Mouse (Mus musculus): ENCODE measurements around the gene Nxnl1. TPM values are rescaled to one million over a fixed set of nuclear protein-coding genes. Genes with fewer than 3 reads are reported as not detected.

The Nxnl1 gene
- total RNA-seq (2014; fragmentation: Nextera tagmentation) (not detected in 2 replicates), total RNA-seq (2017) (not detected in 2 replicates), polyA plus RNA-seq (2012) (not detected in 2 replicates)

GRCm38 (mm10) chr8:71566501-71566900, at the start of gene Nxnl1:
Gene Nxnl1, minus strand, starts transcription at chr8:71566601.
- peaks cover 66% of the 10 kb centered on the region for H3K27me3 ChIP-seq (ENCODE audit: insufficient read depth, low read length)
- no peak within 1 kb of the TSS for H3K4me3 ChIP-seq (ENCODE audit: low read depth, low read length)
- H3K36me3 ChIP-seq (replicated peaks) = no peaks in the 10 kb centered on the region
- DNase-seq (ENCODE audit: low spot score) = no peak
- peaks cover 4% of the 10 kb centered on the region for H3K9me3 ChIP-seq (replicated peaks)
- no peak for ATAC-seq (ENCODE audit: extremely low read depth, insufficient number of reproducible peaks, low FRiP score, poor library complexity, severe bottlenecking)
- TF ChIP-seq POLR2AphosphoS5 (IDR thresholded peaks at IDR 0.05; ENCODE audit: insufficient replicate concordance, low read depth, low read length) = no peak
- TF ChIP-seq CTCF (IDR thresholded peaks at IDR 0.05; ENCODE audit: low read depth, low read length) = no peak
- TF ChIP-seq TAL1 (conservative IDR thresholded peaks at IDR 0.05; ENCODE audit: low read depth, low read length) = no peak
- no peak for TF ChIP-seq GATA2 (IDR thresholded peaks at IDR 0.05; ENCODE audit: borderline replicate concordance, low read depth, low read length)
- no peak for TF ChIP-seq GATA1 (IDR thresholded peaks at IDR 0.05; ENCODE audit: borderline replicate concordance, low read length)
- H3K4me1 ChIP-seq (ENCODE audit: insufficient read depth, low read depth, low read length) = peaks cover 19% of the 10 kb centered on the region; the same call in 1 of the 2 replicates

GRCm38 (mm10) chr8:71613418-71613817, 47.0 kb upstream of the Nxnl1 start:
- no peaks in the 10 kb centered on the region for H3K27me3 ChIP-seq (ENCODE audit: insufficient read depth, low read length)
- ATAC-seq (ENCODE audit: extremely low read depth, insufficient number of reproducible peaks, low FRiP score, poor library complexity, severe bottlenecking) = no peak
- no peak overlapping the region for H3K4me3 ChIP-seq (ENCODE audit: low read depth, low read length)
- no peaks in the 10 kb centered on the region for H3K9me3 ChIP-seq (replicated peaks)
- H3K36me3 ChIP-seq (replicated peaks) = peaks cover 71% of the 10 kb centered on the region
- DNase-seq (ENCODE audit: low spot score) = no peak
- TF ChIP-seq GATA1 (IDR thresholded peaks at IDR 0.05; ENCODE audit: borderline replicate concordance, low read length) = no peak
- no peak for TF ChIP-seq POLR2AphosphoS5 (IDR thresholded peaks at IDR 0.05; ENCODE audit: insufficient replicate concordance, low read depth, low read length)
- no peak for TF ChIP-seq TAL1 (conservative IDR thresholded peaks at IDR 0.05; ENCODE audit: low read depth, low read length)
- no peak for TF ChIP-seq CTCF (IDR thresholded peaks at IDR 0.05; ENCODE audit: low read depth, low read length)
- TF ChIP-seq GATA2 (IDR thresholded peaks at IDR 0.05; ENCODE audit: borderline replicate concordance, low read depth, low read length) = no peak
- peaks cover 43% of the 10 kb centered on the region for H3K4me1 ChIP-seq (ENCODE audit: insufficient read depth, low read depth, low read length)

GRCm38 (mm10) chr8:71612141-71612540, 45.7 kb upstream of the Nxnl1 start:
- TF ChIP-seq TAL1 (conservative IDR thresholded peaks at IDR 0.05; ENCODE audit: low read depth, low read length) = no peak
- TF ChIP-seq GATA2 (IDR thresholded peaks at IDR 0.05; ENCODE audit: borderline replicate concordance, low read depth, low read length) = no peak
- no peak for TF ChIP-seq GATA1 (IDR thresholded peaks at IDR 0.05; ENCODE audit: borderline replicate concordance, low read length)
- no peak for TF ChIP-seq CTCF (IDR thresholded peaks at IDR 0.05; ENCODE audit: low read depth, low read length)
- no peak for TF ChIP-seq POLR2AphosphoS5 (IDR thresholded peaks at IDR 0.05; ENCODE audit: insufficient replicate concordance, low read depth, low read length)
- Histone ChIP-seq H3K4me3 (ENCODE audit: low read depth, low read length) (peak overlapping the region; percentile 99), H3K9me3 (replicated peaks) (no peaks in the 10 kb centered on the region), H3K27me3 (ENCODE audit: insufficient read depth, low read length) (no peaks in the 10 kb centered on the region), H3K4me1 (ENCODE audit: insufficient read depth, low read depth, low read length) (peaks cover 43% of the 10 kb centered on the region), H3K36me3 (replicated peaks) (peaks cover 70% of the 10 kb centered on the region)
- DNase-seq (ENCODE audit: low spot score) (no peak), ATAC-seq (ENCODE audit: extremely low read depth, insufficient number of reproducible peaks, low FRiP score, poor library complexity, severe bottlenecking) (no peak)

GRCm38 (mm10) chr8:71610822-71611651, 44.6 kb upstream of the Nxnl1 start, which contains the start of gene Colgalt1:
Gene Colgalt1, plus strand, starts transcription at chr8:71610998.
- peaks cover 43% of the 10 kb centered on the region for H3K4me1 ChIP-seq (ENCODE audit: insufficient read depth, low read depth, low read length)
- ATAC-seq (ENCODE audit: extremely low read depth, insufficient number of reproducible peaks, low FRiP score, poor library complexity, severe bottlenecking) = peak; percentile 98
- no peaks in the 10 kb centered on the region for H3K9me3 ChIP-seq (replicated peaks)
- H3K27me3 ChIP-seq (ENCODE audit: insufficient read depth, low read length) = no peaks in the 10 kb centered on the region
- TF ChIP-seq GATA1 (IDR thresholded peaks at IDR 0.05; ENCODE audit: borderline replicate concordance, low read length) = no peak
- TF ChIP-seq TAL1 (conservative IDR thresholded peaks at IDR 0.05; ENCODE audit: low read depth, low read length) = no peak
- no peak for TF ChIP-seq POLR2AphosphoS5 (IDR thresholded peaks at IDR 0.05; ENCODE audit: insufficient replicate concordance, low read depth, low read length)
- no peak for TF ChIP-seq CTCF (IDR thresholded peaks at IDR 0.05; ENCODE audit: low read depth, low read length)
- TF ChIP-seq GATA2 (IDR thresholded peaks at IDR 0.05; ENCODE audit: borderline replicate concordance, low read depth, low read length) = no peak
- H3K36me3 ChIP-seq (replicated peaks) = peaks cover 72% of the 10 kb centered on the region
- peak; percentile 89 for DNase-seq (ENCODE audit: low spot score)
- peak within 1 kb of the TSS; percentile 99 for H3K4me3 ChIP-seq (ENCODE audit: low read depth, low read length)

- Histone ChIP-seq H3K4me1 (ENCODE audit: insufficient read depth, low read depth, low read length) (0 out of 2 replicates have a peak, but pooled peaks cover 4% of the 10 kb centered on the region), H3K36me3 (replicated peaks) (peaks cover 88% of the 10 kb centered on the region), H3K27me3 (ENCODE audit: insufficient read depth, low read length) (no peaks in the 10 kb centered on the region), H3K4me3 (ENCODE audit: low read depth, low read length) (no peak overlapping the region), H3K9me3 (replicated peaks) (no peaks in the 10 kb centered on the region)
- no peak for DNase-seq (ENCODE audit: low spot score)
- TF ChIP-seq GATA2 (IDR thresholded peaks at IDR 0.05; ENCODE audit: borderline replicate concordance, low read depth, low read length) (no peak), TAL1 (conservative IDR thresholded peaks at IDR 0.05; ENCODE audit: low read depth, low read length) (no peak), GATA1 (IDR thresholded peaks at IDR 0.05; ENCODE audit: borderline replicate concordance, low read length) (no peak), CTCF (IDR thresholded peaks at IDR 0.05; ENCODE audit: low read depth, low read length) (no peak), POLR2AphosphoS5 (IDR thresholded peaks at IDR 0.05; ENCODE audit: insufficient replicate concordance, low read depth, low read length) (no peak)
- no peak for ATAC-seq (ENCODE audit: extremely low read depth, insufficient number of reproducible peaks, low FRiP score, poor library complexity, severe bottlenecking)
These were observed 37.6 kb upstream of the Nxnl1 start for GRCm38 (mm10) chr8:71604021-71604420.

- TF ChIP-seq TAL1 (conservative IDR thresholded peaks at IDR 0.05; ENCODE audit: low read depth, low read length) (no peak), GATA1 (IDR thresholded peaks at IDR 0.05; ENCODE audit: borderline replicate concordance, low read length) (no peak), POLR2AphosphoS5 (IDR thresholded peaks at IDR 0.05; ENCODE audit: insufficient replicate concordance, low read depth, low read length) (no peak), CTCF (IDR thresholded peaks at IDR 0.05; ENCODE audit: low read depth, low read length) (no peak), GATA2 (IDR thresholded peaks at IDR 0.05; ENCODE audit: borderline replicate concordance, low read depth, low read length) (no peak)
- DNase-seq (ENCODE audit: low spot score) = no peak
These were observed 36.4 kb upstream of the Nxnl1 start for GRCm38 (mm10) chr8:71602666-71603334.

More at GRCm38 (mm10) chr8:71602666-71603334, 36.4 kb upstream of the Nxnl1 start:
- Histone ChIP-seq H3K4me1 (ENCODE audit: insufficient read depth, low read depth, low read length) (0 out of 2 replicates have a peak, but pooled peaks cover 4% of the 10 kb centered on the region), H3K27me3 (ENCODE audit: insufficient read depth, low read length) (no peaks in the 10 kb centered on the region), H3K9me3 (replicated peaks) (no peaks in the 10 kb centered on the region), H3K36me3 (replicated peaks) (peaks cover 90% of the 10 kb centered on the region), H3K4me3 (ENCODE audit: low read depth, low read length) (no peak overlapping the region)
- no peak for ATAC-seq (ENCODE audit: extremely low read depth, insufficient number of reproducible peaks, low FRiP score, poor library complexity, severe bottlenecking)
